Mouse (Mus musculus) cerebellum, adult 9-10 months (tissue): Measurements from ENCODE around the gene Cyp2b10.
"Not testable (repeated sequence)": the region's sequence is repeated elsewhere in the genome, so short reads cannot be mapped to it uniquely, and the experiment has no call there.

ENCODE experiments used
- DNase-seq: peaks from one replicate; pipeline ENCODE4 v3.0.0; 2022

Gene Cyp2b10

DNA sequence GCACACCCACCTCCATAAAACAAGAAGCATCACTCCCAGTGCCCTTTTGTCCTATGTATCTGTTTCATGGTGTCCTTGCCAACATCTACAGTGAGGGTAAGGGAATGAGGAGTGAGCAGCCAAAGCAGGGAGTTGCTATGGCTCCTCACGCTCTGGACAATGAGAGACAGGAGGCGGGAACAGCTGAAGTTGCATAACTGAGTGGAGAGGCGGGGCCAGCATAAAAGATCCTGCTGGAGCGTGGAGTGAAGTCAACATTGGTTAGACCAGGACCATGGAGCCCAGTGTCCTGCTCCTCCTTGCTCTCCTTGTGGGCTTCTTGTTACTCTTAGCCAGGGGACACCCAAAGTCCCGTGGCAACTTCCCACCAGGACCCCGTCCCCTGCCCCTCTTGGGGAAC lies at the start of gene Cyp2b10:
Cyp2b10 (plus strand) TSS at position 210 of the 400 bp plus-strand sequence.
- DNase-seq: no peak

DNA sequence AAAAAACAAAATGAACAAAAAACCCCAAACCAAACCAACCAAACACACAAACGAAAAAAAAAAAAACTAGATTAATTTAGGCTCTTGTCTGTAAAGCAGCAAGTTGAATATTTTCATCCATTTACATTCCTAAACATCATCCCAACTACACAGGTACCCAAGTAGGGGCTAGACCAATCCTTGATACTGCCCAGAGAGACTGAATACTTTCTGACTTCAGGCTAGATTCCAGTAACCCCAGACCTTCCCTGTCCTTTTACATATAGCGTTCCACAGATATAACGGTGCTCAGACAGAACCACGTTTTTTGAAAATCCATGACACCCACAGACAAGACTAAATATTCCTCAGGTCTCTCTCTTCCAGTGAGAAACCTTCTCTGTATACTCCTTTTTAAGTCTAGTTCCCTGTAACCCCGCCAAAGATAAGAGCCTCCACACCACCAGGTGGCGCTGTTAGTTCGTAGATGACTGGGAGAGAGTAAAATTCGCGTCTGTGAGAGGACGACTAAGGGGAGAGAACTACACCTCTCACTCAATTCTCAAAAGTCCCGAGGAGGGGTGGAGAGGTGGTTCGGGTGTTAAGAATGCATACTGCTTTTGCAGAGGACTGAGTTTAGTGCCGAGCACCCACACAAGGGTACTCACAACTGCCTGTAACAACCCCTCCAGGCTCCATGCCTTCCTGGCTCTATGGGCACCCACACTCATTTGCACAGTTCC lies 49.5 kb upstream of the Cyp2b10 start:
- peak; percentile 68 for DNase-seq

DNA sequence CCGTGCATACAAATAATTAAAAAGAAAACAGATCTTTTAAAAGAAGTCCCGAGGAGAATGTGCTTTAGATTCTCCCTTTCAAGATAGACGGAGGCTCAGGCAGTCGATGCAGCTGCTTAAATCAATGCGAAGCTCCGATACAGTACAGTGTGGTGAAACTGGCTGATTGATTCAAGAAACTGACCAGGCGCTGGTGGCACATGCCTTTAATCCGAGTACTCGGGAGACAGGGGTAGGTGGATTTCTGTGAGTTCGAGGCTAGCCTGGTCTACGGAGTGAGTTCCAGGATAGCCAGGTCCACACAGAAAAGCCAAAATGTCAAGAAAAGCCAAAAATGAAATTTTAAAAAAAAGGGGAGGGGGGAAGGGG lies 49.0 kb upstream of the Cyp2b10 start:
- no peak for DNase-seq

DNA sequence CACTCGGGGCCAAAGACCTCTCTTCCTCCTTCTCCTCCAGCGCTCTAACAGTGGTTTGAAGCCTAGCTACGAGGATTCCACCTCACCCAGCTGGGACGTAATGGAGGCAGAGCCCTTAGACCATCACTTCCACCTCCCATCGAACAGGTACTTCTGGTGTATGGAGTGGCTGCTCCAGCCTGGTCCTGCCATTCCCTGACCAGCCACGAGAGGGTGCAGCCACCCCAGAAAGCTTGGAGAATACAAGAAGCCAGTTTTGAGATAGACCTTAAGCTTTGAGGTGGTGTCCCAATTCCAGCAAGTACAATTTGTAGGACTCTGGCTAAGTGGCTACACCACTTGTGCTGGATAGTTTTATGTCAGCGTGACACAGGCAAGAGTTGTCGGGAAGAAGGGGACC lies 42.3 kb upstream of the Cyp2b10 start:
- peak; percentile 4 for DNase-seq

DNA sequence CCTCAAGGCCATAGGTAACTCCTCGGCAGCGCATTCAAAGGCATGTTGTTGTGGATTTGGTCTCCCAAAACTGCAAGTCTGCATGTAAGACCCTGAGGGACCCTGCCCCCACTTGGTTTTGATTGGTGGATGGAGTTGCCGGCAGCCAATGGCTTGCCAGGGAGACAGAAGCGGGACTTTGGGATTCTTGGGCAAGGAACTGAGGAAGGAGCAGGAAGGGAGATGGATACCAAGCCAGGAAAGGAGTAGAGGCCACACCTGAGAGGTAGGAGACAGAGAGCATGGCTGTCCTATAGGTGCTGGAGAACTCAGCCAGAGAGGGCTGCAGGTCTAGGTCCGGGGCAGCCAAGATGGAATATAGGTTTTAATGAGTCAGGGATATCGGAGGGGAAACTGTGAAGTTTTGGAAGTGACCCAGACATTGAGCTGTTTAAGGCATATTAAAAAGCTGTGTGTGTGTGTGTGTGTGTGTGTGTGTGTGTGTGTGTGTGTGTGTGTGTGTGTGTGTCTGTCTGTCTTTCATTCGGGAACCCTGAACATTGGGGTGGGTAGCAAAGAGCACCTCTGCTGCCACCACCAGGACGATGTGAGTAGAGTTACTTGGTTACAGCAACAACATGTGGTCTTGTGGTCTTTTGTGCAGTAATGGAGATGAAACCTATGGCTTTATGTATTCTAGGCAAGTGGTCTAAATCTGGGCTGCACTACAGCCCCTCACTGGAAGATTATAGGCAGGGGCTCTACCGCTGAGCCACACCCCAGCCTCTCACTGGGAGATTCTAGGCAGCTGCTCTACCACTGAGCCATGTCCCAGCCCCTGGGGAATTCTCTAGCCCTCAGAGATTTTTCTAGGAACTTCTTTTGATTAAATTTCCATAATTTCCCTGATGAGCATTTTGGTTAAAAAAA lies 37.2 kb upstream of the Cyp2b10 start:
- DNase-seq: no peak

DNA sequence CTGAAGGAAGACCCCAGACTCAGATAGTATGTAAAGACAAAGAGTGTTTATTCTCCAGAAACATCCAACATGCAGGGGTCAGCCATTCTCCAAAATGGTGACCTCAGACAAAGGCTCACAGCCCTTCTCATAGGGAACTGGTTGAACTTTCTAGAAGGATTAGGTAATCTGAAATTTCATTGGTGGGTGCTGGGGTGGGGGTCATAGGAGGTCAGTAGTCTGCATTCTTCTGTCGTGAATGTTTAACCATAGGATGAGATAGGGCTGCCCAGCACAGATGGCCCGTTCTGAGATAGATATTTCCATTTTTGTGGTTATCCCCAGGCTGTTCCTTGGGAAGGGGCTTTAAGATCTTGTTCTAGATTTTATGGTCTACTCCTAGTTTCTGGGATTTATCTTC lies 35.1 kb upstream of the Cyp2b10 start:
- DNase-seq: no peak

DNA sequence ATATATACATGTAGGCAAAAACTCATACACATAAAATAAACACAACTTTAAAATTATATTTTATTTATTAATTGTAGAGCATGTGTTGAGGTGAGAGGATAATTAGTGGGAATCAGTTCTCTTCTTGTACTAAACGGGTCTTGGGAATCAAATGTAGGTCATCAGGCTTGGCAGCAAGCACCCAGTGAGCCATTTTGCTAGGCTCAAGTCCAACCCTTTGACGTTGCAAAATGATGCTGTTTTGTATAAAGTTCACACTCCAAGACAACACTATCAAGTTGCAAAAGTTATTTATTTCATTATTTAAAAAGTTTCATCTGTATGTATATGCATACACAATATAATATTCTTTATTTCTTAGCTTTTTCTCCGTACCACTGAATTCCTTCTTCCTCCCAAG lies 33.7 kb upstream of the Cyp2b10 start:
- no peak for DNase-seq

DNA sequence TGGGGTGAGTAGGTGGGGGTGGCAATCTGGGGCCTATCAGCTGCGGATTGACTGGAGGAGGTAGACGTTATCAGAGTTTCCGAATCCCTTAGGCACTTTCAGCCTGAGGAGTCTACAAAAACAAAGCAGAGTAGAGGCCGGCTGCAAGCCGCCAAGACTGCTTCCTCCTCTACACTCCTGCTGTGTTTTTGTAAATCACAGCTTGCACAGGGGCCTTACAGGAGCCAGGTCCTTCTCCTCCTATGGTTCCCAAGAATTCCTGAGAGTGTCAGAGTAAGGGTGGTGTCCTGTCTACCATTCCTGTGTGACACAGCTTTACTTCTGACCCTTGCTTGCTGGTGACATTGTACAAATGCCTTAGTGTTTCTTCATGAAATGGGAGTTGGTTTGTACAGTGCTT lies 32.6 kb upstream of the Cyp2b10 start:
- DNase-seq: no peak

DNA sequence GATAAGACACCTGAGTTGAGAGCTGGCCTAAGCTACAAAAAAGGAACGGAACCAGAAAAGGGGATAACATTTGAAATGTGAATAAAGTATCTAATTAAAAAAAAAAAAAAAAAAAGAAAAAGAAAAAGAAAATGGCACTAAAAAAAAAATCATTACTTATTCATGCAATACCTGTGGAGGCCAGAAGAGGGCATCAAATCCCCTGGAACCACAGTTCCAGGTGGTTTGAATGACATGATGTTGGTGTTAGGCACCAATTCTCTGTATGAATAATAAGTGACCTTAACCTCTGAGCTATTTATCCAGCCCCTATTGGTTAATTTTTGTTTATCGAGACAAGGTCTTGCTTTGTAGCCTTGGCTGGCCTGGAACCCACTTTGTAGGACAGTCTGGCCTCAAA lies 27.6 kb upstream of the Cyp2b10 start:
- no peak for DNase-seq

DNA sequence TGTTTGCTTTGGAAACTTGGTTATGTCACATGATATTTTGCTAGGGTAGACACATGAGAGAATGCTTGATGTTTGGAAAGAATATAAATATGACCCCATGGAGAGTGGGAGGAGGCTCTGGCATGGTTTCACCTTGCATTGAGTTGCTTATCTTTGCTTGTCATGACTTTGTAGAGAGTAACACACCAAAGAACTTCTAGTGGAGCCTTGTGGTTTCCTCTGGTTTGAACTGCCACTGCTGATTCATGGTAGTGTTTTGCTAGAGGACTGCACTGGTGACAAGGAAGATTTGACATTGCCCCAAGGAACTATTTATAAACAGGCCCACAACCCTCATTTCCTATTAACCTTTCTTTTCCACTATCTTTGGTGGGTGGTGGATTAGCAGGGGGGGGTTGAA lies 24.8 kb upstream of the Cyp2b10 start:
- no peak for DNase-seq

DNA sequence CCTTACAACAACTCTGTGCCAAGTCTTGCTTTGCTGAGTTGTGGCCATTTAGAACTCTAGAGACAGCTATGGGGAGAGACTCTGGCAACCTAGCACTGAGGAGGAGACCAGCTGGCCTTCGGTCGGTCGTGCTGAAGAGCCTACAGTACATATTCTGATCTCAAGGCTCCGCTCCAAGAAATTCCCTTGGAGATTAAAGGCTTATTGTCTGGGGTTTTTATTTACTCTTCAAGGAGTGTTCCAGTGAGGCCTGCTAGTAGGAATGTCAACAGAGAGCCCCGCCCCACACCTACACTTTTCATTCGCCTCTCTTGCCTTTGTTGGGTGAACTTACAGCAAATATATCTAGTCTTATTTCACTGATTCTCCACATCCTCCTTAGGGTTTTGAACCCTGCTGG lies 18.7 kb upstream of the Cyp2b10 start:
- DNase-seq: no peak

DNA sequence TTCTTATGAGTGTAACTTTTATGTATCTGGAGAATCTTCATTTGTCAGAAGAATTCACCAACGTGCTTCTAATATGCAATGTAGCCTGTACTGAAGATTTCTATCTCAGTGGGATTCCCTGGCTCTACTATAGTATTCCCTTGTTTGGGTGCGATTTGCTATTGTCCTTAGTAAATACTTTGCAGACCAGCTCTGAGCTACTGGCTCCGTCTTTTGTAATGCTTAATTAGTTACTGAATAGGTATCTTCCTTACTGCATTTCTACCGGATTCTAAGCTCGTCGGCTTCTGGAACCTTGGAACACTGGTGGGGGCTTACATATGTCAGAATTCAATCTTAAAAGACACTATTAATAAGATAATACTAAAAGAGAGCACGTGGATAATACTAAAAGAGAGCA lies 16.7 kb upstream of the Cyp2b10 start:
- DNase-seq: not testable (repeated sequence)

DNA sequence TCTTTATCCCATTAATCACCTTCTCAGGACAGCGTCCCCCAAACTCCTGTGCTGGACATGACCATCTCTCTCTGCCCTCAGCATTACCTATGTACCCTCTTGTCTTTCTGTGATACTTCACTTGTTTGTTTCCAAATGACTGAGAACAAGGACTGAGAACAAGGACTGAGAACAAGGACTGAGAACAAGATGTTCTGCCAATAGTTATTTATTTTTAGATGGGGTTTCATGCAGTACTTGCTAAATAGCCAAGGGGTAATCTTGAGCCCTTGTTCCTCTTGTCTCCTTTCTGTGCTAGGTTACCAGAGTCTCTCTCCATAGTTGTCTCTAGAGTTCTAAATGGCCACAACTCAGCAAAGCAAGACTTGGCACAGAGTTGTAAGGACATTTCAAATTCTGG lies 13.1 kb upstream of the Cyp2b10 start:
- no peak for DNase-seq

DNA sequence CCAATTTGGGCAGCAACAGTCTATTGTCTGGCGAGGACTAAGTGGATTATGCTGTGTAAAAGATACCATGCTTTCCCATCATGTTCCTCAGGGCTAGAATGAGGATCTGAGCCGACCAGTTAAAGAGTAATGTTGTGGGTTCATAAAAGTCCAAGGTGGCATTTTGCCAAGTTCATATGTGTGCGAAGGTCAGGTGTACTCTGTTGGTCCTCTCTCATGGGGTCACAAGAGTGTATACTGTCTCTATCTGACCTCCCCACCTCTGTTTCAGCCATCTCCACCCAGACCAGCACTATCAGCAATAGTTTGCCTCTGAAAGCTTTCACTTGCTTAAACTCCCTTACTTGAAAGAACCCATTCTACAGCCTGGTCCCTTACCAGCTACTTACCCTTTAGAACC lies 9.7 kb upstream of the Cyp2b10 start:
- DNase-seq: no peak

DNA sequence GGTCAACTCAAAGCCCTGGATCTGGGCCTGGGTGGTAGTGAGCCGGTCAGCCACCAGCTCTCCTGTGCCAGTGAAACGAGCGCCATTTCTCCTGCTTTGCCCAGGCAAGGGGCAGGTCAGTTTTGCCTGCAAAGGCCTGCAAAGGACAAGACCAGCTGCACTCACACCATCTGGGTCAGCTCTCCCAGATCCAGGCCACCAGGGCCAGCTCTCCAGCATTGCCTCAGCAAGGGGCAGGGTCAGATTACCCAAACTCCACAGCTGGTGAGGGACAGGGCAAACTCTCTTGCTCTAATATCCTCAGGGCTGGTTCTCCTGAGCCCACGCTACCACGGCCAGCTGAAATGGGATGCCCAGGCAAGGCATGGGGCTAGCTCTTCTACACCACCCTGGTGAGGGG lies 4.3 kb upstream of the Cyp2b10 start:
- DNase-seq: no peak

DNA sequence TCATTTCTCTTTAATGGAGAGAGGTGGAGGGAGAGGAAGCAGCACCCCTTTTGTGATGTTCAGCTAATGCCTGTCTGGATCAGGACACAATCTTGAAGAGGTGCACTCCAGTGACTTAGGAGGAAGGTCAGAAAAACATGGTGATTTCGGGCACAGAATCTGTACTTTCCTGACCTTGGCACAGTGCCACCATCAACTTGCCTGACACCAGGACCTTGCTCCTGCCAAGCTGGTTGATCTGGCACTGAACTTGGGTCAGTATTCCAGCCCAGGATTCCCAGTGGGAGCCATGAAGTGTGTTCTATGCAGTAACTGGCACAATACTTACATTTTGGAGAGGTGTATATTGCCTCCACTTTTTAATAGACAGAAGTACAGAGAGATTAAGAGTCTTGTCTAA lies 2.3 kb upstream of the Cyp2b10 start:
- DNase-seq: no peak

DNA sequence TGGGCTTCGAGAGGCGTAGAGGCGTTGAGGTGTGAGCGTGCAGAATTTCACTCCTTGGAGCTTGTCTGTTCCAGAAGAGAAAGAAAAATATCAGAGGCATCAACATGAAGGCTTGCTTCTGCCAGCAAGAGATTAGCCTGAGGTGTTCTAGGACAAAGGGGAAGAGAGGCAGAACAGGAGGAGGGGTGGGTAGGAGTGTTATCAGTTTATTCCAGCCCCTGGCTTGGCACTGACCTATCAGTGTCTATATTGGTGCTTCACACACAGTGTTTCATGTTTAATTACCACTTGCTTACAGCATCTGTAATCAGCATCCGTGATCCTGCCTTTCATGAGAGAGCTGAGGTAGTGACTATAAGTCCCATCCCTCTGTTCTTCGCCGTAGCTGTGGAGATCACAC lies 644 bp downstream of the Cyp2b10 start:
- no peak for DNase-seq

DNA sequence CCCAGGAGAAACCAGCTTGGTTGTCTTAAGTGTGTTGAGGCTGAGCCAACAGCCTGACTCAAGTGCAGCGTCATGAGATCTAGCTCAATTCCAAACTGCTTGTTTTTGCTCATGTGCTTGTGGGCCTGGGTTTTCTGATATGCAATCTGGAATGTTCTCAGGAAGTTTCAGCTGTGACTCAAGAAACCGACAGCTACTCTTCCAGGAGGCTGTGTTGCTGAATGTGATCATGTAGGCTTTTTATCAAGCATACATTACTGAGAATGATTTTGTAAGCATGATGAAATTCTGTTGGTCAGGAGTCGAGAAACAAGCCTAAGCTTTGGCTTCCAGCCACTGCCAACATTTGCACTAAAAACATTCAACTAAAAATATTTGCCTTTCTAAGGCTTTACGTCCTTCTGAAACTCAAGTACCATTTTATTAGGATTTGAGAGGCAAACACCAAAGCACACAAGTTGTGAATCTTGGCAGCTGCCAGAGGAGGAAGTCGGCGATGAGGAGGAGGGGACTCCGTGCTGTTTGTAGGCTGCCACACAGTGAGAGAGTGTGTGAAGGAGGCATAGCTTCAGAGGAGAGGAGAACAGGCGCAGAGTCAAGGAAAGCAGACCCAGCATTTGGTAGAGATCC lies 4.8 kb downstream of the Cyp2b10 start:
- DNase-seq: no peak

DNA sequence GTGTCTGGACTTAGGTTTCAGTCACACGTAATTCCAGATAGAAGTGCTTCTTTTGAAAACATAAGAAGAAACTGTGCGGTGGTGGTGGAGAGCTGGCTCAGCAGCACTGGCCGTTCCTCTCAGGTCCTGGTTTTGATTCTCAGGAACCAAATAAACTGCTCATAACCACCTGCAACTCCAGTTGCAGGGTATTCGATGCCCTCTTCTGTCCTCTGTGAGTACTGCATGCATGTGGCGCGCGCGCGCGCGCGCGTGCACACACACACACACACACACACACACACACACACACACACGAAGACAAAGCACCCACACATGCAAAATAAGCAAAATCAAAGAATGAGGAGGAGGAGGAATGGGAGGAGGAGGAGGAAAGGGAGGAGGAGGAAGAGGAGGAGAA lies 5.7 kb downstream of the Cyp2b10 start:
- no peak for DNase-seq

DNA sequence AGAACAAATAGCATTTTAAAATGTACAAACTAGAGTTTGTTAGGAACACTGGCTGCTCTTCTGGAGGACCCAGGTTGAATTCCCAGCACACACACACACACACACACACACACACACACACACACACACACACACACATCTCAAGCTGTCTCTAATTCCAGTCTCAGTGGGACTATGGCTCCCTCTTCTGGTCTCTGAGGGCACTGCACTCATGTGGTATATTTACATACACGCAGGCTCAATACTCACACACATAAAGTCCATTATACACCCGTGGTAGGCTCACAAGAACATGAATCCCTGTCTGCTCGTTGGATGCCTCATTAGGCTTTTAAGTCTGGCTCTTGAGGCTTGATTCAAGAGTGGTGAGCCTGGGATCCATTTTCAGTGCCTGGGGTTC lies 6.6 kb downstream of the Cyp2b10 start:
- no peak for DNase-seq

DNA sequence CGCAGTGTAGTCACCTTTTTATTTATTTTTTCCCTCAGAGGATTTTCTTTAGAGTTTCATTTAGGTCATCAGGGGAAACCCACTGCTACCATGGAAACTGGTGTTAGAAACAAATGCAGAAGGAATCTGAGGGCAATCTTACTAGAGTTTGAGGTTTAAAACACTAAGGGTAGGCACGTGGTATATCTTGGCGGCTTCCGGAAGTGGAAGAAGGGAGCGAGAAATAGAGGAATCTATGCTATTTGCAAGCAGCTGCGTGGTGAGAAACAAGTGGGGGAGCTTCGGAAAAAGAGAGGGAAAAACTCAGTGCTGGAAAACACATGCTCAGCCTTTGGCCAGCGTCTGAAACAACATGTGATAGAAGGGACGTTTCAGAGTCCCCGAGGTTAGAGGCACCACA lies 7.1 kb downstream of the Cyp2b10 start:
- DNase-seq: no peak

DNA sequence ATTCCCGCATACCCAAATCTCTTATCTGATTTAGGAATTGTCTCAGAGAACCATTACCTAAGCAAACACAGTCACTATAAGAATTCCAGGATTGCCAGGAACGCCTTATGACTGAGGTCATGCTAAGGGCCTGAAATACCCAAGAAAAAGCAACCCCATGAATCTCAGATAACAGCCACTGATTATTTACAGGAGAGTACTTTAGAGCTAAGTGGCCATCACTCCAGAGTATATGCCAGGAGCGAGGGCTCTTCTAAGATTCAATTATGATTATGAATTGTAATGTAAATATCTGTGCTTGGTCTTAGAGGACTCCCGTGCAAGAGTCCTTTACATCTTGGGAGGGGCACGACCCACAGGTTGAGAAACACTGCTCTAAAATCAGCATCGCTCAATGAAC lies 10.0 kb downstream of the Cyp2b10 start:
- DNase-seq: no peak

DNA sequence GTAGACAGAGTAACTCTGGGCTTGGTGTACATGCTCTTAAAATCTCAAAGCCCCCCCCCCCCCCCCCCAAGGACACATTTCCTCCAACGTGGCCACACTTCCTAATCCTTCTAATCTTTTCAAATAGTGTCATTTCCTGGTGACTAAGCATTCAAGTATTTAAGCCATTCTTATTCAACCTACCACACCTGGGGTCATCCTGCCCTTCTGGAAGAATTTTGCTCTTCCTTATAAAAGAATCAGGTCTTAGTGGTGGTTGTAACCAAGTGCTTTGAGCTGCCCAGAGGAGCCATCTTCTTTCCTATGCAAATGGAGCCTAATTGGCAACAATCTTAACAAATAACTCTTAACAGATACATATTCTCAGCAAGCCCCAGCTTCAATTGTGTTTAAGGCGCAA lies 12.6 kb downstream of the Cyp2b10 start:
- no peak for DNase-seq

DNA sequence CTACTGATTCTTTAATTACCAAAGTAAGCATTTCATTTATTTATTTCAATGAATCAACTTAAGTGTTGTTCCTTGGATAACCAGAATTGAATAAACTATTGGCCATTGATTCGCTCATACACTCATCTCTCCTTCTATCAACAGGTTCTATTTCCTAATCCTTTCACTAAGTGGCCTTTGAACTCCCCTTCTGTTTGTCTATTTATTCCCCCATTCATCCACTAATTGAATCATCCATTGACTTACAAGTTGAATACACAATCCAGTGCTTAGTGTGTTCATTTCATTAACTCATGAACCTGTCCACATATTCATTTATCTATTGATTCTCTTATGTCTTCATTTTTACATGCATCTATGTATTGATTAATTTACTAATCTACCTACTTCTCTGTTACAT lies 18.7 kb downstream of the Cyp2b10 start:
- DNase-seq: no peak
